Mouse (Mus musculus) heart, embryonic 11.5 days (tissue): Measurements from ENCODE around the gene Ms4a12. TPM values are rescaled to one million over a fixed set of nuclear protein-coding genes. Genes with fewer than 3 reads are reported as not detected.

Source experiments
- ATAC-seq: fragments of 200-750 bp; cut with Nextera tagmentation; replicated peaks from 2 replicates; pipeline ENCODE4 v1.8.0; 2017; ENCODE audit warnings: moderate library complexity; ENCODE audit not compliant: insufficient number of reproducible peaks, low FRiP score, low TSS enrichment
- H3K27ac ChIP-seq: fragments of 300-500 bp; sonication (generic); 2 replicates; pipeline ENCODE4 v1.5.1; 2014; ENCODE audit warnings: mild to moderate bottlenecking, low read depth, low read length
- H3K27me3 ChIP-seq: fragments of 300-500 bp; sonication (generic); 2 replicates; pipeline ENCODE4 v1.6.1; 2014; ENCODE audit warnings: mild to moderate bottlenecking, low read length, mixed read lengths; ENCODE audit not compliant: control insufficient read depth, insufficient read depth
- H3K36me3 ChIP-seq: fragments of 300-500 bp; sonication (generic); 2 replicates; pipeline ENCODE4 v1.6.1; 2014; ENCODE audit warnings: mild to moderate bottlenecking, low read length, moderate library complexity, mixed read lengths; ENCODE audit not compliant: control insufficient read depth, insufficient read depth
- H3K4me1 ChIP-seq: fragments of 300-500 bp; sonication (generic); 2 replicates; pipeline ENCODE4 v1.6.1; 2014; ENCODE audit warnings: low read length; ENCODE audit not compliant: control insufficient read depth, insufficient read depth
- H3K4me2 ChIP-seq: fragments of 300-500 bp; sonication (generic); 2 replicates; pipeline ENCODE4 v1.6.1; 2014; ENCODE audit warnings: mild to moderate bottlenecking, moderate library complexity
- H3K4me3 ChIP-seq: fragments of 300-500 bp; sonication (generic); 2 replicates; pipeline ENCODE4 v1.5.1; 2014; ENCODE audit warnings: low read depth, low read length
- H3K9ac ChIP-seq: fragments of 300-500 bp; sonication (generic); 2 replicates; pipeline ENCODE4 v1.6.1; 2014; ENCODE audit warnings: mild to moderate bottlenecking, low read depth, low read length, moderate library complexity
- H3K9me3 ChIP-seq: fragments of 300-500 bp; sonication (generic); replicated peaks from 2 replicates; pipeline ENCODE4 v1.6.1; 2016; ENCODE audit warnings: low read length; ENCODE audit not compliant: control insufficient read depth
- WGBS: fragments of 180-500 bp; shearing (Covaris S2); extraction: QIAGEN DNeasy Blood & Tissue Kit; methylation state at CpG from one replicate; pipeline ENCODE4 v1.1.7; 2014; ENCODE audit not compliant: insufficient replicate concordance; 5-methylcytosine and 5-hydroxymethylcytosine counted together
- polyA plus RNA-seq: library from polyadenylated mRNA; unstranded; fragments of >200 nt; fragmentation: Nextera tagmentation; extraction: Ambion mirVana; gene quantifications from 2 replicates; pipeline ENCODE4 v1.2.1, GENCODE M21; 2014

Gene Ms4a12
- polyA plus RNA-seq, 1 experiment from 2014 or later = not detected

DNA sequence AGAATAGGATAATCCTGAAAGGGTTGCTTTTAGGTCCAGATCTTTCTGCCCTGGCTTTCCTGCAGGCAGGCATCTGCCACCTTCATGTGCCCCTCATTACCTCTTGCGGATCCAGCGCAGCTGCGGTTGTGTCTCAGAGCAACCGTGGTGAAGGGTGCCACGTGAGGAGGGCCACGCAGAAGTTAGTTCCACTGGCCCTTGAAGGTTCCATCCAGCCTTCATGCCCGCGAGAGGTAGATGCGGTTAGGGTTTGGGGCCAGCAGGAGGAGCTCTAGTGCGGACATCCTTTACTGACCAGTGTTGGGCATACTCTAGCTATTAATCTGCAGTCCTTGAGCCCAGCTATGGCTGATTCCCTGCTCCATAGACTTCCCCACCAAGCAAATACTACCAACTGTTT lies 67.1 kb downstream of the Ms4a12 start, which contains the start of gene 1700025F22Rik:
TSS of gene 1700025F22Rik (minus strand) at position 149 of the 400 bp plus-strand sequence.
- ATAC-seq = no peak
- H3K9ac ChIP-seq = no peak within 1 kb of the TSS
- H3K27ac ChIP-seq = no peak within 1 kb of the TSS
- H3K9me3 ChIP-seq = no peaks in the 10 kb centered on the region
- H3K4me1 ChIP-seq = no peaks in the 10 kb centered on the region
- WGBS = 29% methylated on average over 10 of the region's 10 CpGs
- H3K27me3 ChIP-seq = no peaks in the 10 kb centered on the region
- H3K4me2 ChIP-seq = no peak within 1 kb of the TSS
- no peaks in the 10 kb centered on the region for H3K36me3 ChIP-seq
- H3K4me3 ChIP-seq = no peak within 1 kb of the TSS

Other genes starting within 250 kb of the Ms4a12 start
- 0.17 TPM in 1 of 2 replicates, not detected in the other for gene Ms4a15, start 239.2 kb downstream of the Ms4a12 start, polyA plus RNA-seq
- not detected in 2 replicates for gene Ms4a18, start 214.4 kb downstream of the Ms4a12 start, polyA plus RNA-seq
- not detected in 2 replicates for gene Ms4a8a, start 151.3 kb downstream of the Ms4a12 start, polyA plus RNA-seq
- gene 1700017D01Rik, start 101.6 kb downstream of the Ms4a12 start, polyA plus RNA-seq = not detected in 2 replicates
- gene 1700025F22Rik, start 67.1 kb downstream of the Ms4a12 start, polyA plus RNA-seq = not detected in 2 replicates
- gene Ms4a13, start 35.7 kb downstream of the Ms4a12 start, polyA plus RNA-seq = not detected in 2 replicates
- not detected in 2 replicates for gene Ms4a1, start 33.8 kb upstream of the Ms4a12 start, polyA plus RNA-seq
- not detected in 2 replicates for gene Ms4a5, start 51.4 kb upstream of the Ms4a12 start, polyA plus RNA-seq
- gene Ms4a14, start 82.0 kb upstream of the Ms4a12 start, polyA plus RNA-seq = not detected in 2 replicates
- gene Ms4a7, start 103.7 kb upstream of the Ms4a12 start, polyA plus RNA-seq = 0.49 TPM in 1 of 2 replicates, not detected in the other
- 0.27 and 1.0 TPM in 2 replicates for gene Ms4a4a, start 143.1 kb upstream of the Ms4a12 start, polyA plus RNA-seq
- not detected in 2 replicates for gene Ms4a4c, start 172.3 kb upstream of the Ms4a12 start, polyA plus RNA-seq
- not detected in 2 replicates for gene Ms4a4b, start 211.1 kb upstream of the Ms4a12 start, polyA plus RNA-seq
- gene Ms4a6c, start 236.9 kb upstream of the Ms4a12 start, polyA plus RNA-seq = 0.21 and 0.77 TPM in 2 replicates